Mouse (Mus musculus): ENCODE data around the gene Zfp667. TPM values are rescaled to one million over a fixed set of nuclear protein-coding genes. Genes with fewer than 3 reads are reported as not detected.
"Not testable (repeated sequence)": the region's sequence is repeated elsewhere in the genome, so short reads cannot be mapped to it uniquely, and the experiment has no call there.

The Zfp667 gene
- polyA plus RNA-seq (2012; rRNA removed), result 7.9 and 8.8 TPM in 2 replicates

DNA sequence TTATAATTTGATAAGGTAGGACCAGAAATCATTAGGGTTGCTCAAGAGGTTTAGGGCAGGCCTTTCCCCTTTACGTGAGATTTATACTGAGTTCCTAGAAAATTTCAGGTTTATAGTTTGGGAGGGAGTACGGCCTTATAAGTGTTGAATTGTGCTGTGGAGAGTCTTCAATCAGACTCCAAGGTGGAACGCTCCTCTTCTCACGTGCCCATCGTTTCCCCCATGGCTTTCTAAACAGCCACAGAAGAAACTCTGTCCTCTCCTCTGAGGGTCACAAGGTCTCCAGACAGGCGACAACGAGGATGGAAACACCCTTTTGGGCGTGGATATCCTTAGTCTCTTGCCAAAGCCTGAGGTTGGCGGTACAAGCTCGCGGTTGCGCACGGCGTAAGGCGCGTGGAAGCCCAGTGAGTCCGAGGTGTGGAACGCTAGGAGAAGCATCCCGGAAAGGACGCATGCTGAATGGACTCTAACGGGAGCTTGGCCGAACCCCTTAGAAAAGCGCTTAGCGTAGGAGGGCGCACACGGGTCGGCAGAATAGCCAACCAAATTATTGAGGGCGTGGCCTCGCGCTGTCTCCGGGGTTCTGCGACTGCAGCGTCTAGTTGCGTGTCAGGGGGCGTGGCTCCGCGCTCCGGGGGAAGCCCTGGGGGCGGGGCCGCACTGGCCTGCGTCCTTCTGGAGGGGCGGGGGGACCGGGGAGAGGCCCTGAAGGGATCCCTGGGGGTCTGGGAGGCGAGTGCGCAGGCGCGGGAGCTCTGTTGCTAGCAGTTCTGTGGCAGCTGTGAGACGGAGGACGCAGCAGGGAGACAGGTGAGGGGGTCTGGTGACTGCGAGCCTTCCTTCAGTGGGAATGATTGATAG lies at the start of gene Zfp667:
Gene Zfp667, plus strand, starts transcription at position 738 of the 864 bp plus-strand sequence.
- WGBS, result 2% methylated on average over 49 of the region's 50 CpGs
- H3K4me3 ChIP-seq (replicated peaks; ENCODE audit: insufficient read depth, low read depth, low read length), result peak within 1 kb of the TSS; percentile 61
- DNase-seq, result peak; percentile 96 to 97
- H3K4me1 ChIP-seq (ENCODE audit: control insufficient read depth, insufficient read depth, low read length), result 0 out of 2 replicates have a peak, but pooled peaks cover 10% of the 10 kb centered on the region
- H3K27me3 ChIP-seq (ENCODE audit: control insufficient read depth, insufficient read depth, low read length), result no peaks in the 10 kb centered on the region
- peak within 1 kb of the TSS; percentile 49 for H3K27ac ChIP-seq (ENCODE audit: insufficient read depth, low read length)
- TF ChIP-seq CTCF (IDR thresholded peaks at IDR 0.05; ENCODE audit: borderline replicate concordance, insufficient read depth, low read depth, low read length), result no peak
- TF ChIP-seq POLR2A (IDR thresholded peaks at IDR 0.05; ENCODE audit: borderline replicate concordance, insufficient read depth, low read length), result peak; percentile 66

DNA sequence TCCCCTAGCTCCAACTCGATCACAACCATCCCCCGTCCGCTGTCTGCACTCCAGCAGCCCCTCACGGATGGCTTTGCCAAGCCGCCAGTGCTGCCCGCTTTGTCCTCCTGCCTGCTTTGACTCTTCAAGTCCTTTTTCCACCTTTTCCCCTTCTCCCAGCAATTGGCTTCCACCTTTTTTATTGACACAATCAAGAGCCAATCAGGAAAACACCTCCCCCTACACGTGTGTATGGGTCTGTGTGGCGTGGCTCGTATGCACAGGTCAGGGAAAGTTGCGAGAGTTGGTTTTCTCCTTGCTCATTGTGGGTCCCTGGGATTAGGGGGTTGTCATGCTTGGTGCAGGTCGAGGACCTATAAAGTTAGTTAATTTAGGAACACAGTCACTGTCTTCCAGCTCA lies 46.6 kb upstream of the Zfp667 start:
- Histone ChIP-seq H3K4me3 (replicated peaks; ENCODE audit: insufficient read depth, low read depth, low read length) (no peak overlapping the region), H3K27me3 (ENCODE audit: control insufficient read depth, insufficient read depth, low read length) (no peaks in the 10 kb centered on the region), H3K27ac (ENCODE audit: insufficient read depth, low read length) (no peak overlapping the region), H3K4me1 (ENCODE audit: control insufficient read depth, insufficient read depth, low read length) (no peaks in the 10 kb centered on the region)
- TF ChIP-seq CTCF (IDR thresholded peaks at IDR 0.05; ENCODE audit: borderline replicate concordance, insufficient read depth, low read depth, low read length) (no peak), POLR2A (IDR thresholded peaks at IDR 0.05; ENCODE audit: borderline replicate concordance, insufficient read depth, low read length) (no peak)
- peak in 1 of 2 experiments; percentile 8 for DNase-seq
- WGBS, result 48% methylated on average over 11 of the region's 11 CpGs

DNA sequence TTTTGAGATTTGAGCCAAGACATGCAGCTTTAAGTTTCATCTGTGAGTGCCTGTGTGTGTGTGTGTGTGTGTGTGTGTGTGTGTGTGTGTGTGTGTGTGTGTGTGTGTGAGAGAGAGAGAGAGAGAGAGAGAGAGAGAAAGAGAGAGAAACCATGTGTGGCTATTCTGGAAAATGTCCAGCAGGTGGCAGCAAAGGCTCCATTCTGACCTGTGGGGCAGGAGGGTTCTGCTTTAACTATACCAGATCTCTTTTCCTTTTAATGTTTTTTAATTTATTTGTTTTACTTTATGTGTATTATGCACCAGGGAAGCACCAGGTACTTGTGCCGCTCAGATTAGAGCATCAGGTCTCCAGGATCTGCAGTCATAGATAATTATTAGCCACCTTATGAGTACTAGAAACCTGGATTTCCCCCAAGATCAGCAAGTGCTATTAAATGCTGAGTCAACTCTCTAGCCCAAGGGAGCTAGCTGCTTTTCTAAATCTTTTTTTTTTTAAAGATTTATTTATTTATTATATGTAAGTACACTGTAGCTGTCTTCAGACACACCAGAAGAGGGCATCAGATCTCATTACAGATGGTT lies 45.4 kb upstream of the Zfp667 start:
- not testable (repeated sequence) for H3K4me3 ChIP-seq (replicated peaks; ENCODE audit: insufficient read depth, low read depth, low read length); H3K27me3 ChIP-seq (ENCODE audit: control insufficient read depth, insufficient read depth, low read length); H3K4me1 ChIP-seq (ENCODE audit: control insufficient read depth, insufficient read depth, low read length); H3K27ac ChIP-seq (ENCODE audit: insufficient read depth, low read length)
- peak; percentile 31 to 37 for DNase-seq
- peak; percentile 56 for TF ChIP-seq CTCF (IDR thresholded peaks at IDR 0.05; ENCODE audit: borderline replicate concordance, insufficient read depth, low read depth, low read length)
- WGBS, result 27% methylated on average over 1 of the region's 1 CpGs

DNA sequence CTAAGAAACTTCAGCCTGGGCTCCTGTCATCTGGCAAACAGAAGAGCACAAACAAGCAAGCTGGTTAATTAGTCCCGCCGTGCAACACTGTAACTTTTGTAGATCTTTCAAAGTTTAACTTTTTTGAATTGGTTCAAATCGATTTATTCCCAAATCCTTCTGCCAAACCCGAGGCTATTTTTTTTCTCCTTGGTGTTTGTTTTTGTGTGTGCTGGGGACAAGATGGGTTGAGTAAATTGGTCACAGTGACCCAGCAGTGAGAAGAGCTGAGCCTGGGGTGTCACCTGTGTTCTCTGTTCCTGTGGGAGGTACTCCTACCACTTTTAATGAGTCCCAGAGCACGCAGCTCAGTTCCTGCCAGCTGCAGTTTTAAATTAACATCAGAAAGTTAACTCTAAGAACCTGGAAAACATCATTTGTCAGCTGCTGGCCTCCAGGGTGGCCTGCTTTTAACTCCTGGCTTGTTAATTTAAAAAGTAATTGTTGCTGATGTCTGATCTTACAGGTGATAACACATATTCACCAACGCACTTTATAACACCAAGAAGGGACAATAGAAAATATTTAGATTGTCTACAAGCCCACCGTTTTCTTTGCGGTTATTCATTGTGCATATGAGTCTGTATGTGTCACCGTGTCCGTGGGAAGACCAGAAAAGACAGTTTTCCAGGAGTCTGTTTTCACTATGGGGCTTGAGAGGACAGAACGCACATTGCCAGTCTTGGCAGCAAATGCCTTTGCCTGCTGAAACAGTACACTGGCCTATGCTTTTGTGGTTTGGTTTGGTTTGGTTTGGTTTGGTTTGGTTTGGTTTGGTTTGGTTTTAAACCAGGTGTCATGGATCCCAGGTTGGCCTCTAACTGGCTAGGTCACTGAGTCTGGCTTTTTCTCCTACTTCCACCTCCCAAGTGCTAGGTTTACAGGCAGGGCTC lies 41.8 kb upstream of the Zfp667 start:
- H3K27ac ChIP-seq (ENCODE audit: insufficient read depth, low read length), result no peak overlapping the region
- DNase-seq, result no peak
- H3K4me1 ChIP-seq (ENCODE audit: control insufficient read depth, insufficient read depth, low read length), result no peaks in the 10 kb centered on the region
- no peaks in the 10 kb centered on the region for H3K27me3 ChIP-seq (ENCODE audit: control insufficient read depth, insufficient read depth, low read length)
- TF ChIP-seq CTCF (IDR thresholded peaks at IDR 0.05; ENCODE audit: borderline replicate concordance, insufficient read depth, low read depth, low read length) (no peak), POLR2A (IDR thresholded peaks at IDR 0.05; ENCODE audit: borderline replicate concordance, insufficient read depth, low read length) (no peak)
- 57% methylated on average over 11 of the region's 11 CpGs for WGBS
- H3K4me3 ChIP-seq (replicated peaks; ENCODE audit: insufficient read depth, low read depth, low read length), result no peak overlapping the region

DNA sequence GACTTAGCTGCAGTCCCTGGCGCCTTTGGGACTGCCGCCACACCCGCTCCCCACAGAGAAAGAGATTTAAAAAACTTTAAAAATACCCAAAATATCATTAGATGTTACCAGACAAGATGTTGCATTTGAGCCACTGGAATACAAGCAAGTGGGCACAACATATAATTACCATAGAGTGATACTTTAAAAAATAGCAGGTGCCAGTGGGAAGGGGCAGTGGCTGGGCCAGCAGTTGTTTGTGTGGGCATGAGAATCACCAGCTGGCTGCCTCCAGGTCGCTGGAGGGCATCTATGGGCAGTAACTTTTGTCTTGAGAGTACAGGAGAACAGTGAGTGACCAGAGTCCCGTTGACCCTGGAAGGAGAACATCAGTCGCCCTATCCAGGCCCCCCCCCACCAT lies 34.0 kb upstream of the Zfp667 start, which contains the start of gene Epp13:
Gene Epp13, plus strand, starts transcription at position 301 of the 400 bp plus-strand sequence.
- DNase-seq, result no peak
- whole genome bisulfite sequencing, result 78% methylated on average over 6 of the region's 6 CpGs
- TF ChIP-seq POLR2A (IDR thresholded peaks at IDR 0.05; ENCODE audit: borderline replicate concordance, insufficient read depth, low read length) (no peak), CTCF (IDR thresholded peaks at IDR 0.05; ENCODE audit: borderline replicate concordance, insufficient read depth, low read depth, low read length) (no peak)

DNA sequence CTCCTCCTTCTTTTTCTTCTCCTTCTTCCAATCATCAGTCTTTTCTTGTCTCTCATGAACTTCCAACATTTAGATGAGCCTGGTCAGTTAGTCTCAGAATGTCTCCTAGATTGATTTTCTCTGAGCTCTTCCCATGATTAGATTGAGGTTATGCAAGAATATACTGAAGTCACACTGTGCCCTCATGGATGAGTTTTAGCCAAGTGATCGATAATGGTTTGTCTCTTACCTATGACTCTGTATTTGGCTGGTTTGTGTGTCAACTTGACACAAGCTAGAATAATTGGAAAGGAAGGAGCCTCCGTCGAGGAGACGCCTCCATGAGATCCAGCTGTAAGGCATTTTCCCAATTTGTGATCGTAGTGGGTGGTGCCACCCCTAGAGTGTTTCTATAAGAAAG lies 31.9 kb upstream of the Zfp667 start:
- 91% methylated on average over 5 of the region's 5 CpGs for WGBS
- DNase-seq, result no peak
- Histone ChIP-seq H3K27me3 (ENCODE audit: control insufficient read depth, insufficient read depth, low read length) (no peaks in the 10 kb centered on the region), H3K4me3 (replicated peaks; ENCODE audit: insufficient read depth, low read depth, low read length) (no peak overlapping the region), H3K4me1 (ENCODE audit: control insufficient read depth, insufficient read depth, low read length) (no peaks in the 10 kb centered on the region), H3K27ac (ENCODE audit: insufficient read depth, low read length) (no peak overlapping the region)
- TF ChIP-seq CTCF (IDR thresholded peaks at IDR 0.05; ENCODE audit: borderline replicate concordance, insufficient read depth, low read depth, low read length) (no peak), POLR2A (IDR thresholded peaks at IDR 0.05; ENCODE audit: borderline replicate concordance, insufficient read depth, low read length) (no peak)

More for the DNA sequence above, 34.0 kb upstream of the Zfp667 start, which contains the start of gene Epp13:
- H3K4me3 ChIP-seq (replicated peaks; ENCODE audit: insufficient read depth, low read depth, low read length), result no peak within 1 kb of the TSS
- no peaks in the 10 kb centered on the region for H3K4me1 ChIP-seq (ENCODE audit: control insufficient read depth, insufficient read depth, low read length)
- H3K27ac ChIP-seq (ENCODE audit: insufficient read depth, low read length), result no peak within 1 kb of the TSS
- no peaks in the 10 kb centered on the region for H3K27me3 ChIP-seq (ENCODE audit: control insufficient read depth, insufficient read depth, low read length)

DNA sequence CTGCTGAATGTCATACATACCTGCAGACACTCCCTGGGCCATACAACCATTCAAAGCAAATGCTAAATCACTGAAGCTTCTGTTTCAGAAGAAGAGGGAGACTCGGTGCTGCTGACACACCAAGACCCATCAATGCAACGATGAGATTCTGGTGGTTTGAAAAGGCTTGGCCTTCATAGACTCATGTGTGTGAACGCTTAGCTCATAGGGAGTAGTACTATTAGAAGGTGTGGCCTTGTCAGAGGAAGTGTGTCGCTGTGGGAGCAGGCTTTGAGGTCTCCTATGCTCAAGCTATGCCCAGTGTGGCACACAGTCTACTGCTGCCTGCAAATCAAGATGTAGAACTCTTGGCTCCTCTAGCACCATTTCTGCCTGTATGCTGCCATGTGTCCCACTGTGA lies 29.0 kb upstream of the Zfp667 start:
- Histone ChIP-seq H3K27me3 (ENCODE audit: control insufficient read depth, insufficient read depth, low read length) (no peaks in the 10 kb centered on the region), H3K4me3 (replicated peaks; ENCODE audit: insufficient read depth, low read depth, low read length) (no peak overlapping the region), H3K27ac (ENCODE audit: insufficient read depth, low read length) (no peak overlapping the region), H3K4me1 (ENCODE audit: control insufficient read depth, insufficient read depth, low read length) (no peaks in the 10 kb centered on the region)
- TF ChIP-seq POLR2A (IDR thresholded peaks at IDR 0.05; ENCODE audit: borderline replicate concordance, insufficient read depth, low read length) (no peak), CTCF (IDR thresholded peaks at IDR 0.05; ENCODE audit: borderline replicate concordance, insufficient read depth, low read depth, low read length) (no peak)
- no peak for DNase-seq
- 74% methylated on average over 4 of the region's 4 CpGs for WGBS

All from cerebellum, adult 2 months (tissue).